Mouse (Mus musculus) left cerebral cortex, postnatal 4 days (tissue): ENCODE data around the gene Supt6. TPM values are rescaled to one million over a fixed set of nuclear protein-coding genes. Genes with fewer than 3 reads are reported as not detected.

ENCODE experiments used
- microRNA-seq: library from miRNA; unstranded; fragments of <30 nt; microRNA quantifications from one replicate; pipeline ENCODE4 v1.2.0, GENCODE M21; 2022
- total RNA-seq, 2 experiments: library from RNA; stranded (reverse); gene quantifications; 2 replicates each; pipeline ENCODE4 v1.2.3; 2021

Gene Supt6
- total RNA-seq, 2 experiments from 2014 or later = 72.5 to 75.1 TPM

Small RNA genes lying within 50 kb of the gene (microRNA-seq; reads per million reads assigned to microRNA genes)
- 1.2 reads per million for gene Mir7653

Other genes starting within 250 kb of the Supt6 start
- 10 to 100 TPM; 29.1 to 33.5 TPM for gene Dhrs13, start 213.7 kb downstream of the Supt6 start, total RNA-seq
- gene Flot2, start 208.1 kb downstream of the Supt6 start, total RNA-seq = 100 to 1,000 TPM; 108 to 109 TPM
- 10 to 100 TPM; 20.0 to 21.0 TPM for gene Eral1, start 165.6 kb downstream of the Supt6 start, total RNA-seq
- gene Fam222b, start 151.3 kb downstream of the Supt6 start, total RNA-seq = 10 to 100 TPM; 26.9 TPM
- gene Traf4, start 80.4 kb downstream of the Supt6 start, total RNA-seq = 10 to 100 TPM; 74.4 to 79.6 TPM
- gene Nek8, start 69.3 kb downstream of the Supt6 start, total RNA-seq = 1 to 10 TPM; 6.0 to 6.5 TPM
- 10 to 100 TPM; 15.4 to 17.3 TPM for gene Tlcd1, start 69.3 kb downstream of the Supt6 start, total RNA-seq
- gene Rpl23a, start 62.4 kb downstream of the Supt6 start, total RNA-seq = 1,000 to 10,000 TPM; 1,093 to 1,122 TPM
- gene Rab34, start 57.6 kb downstream of the Supt6 start, total RNA-seq = 10 to 100 TPM; 53.4 to 55.9 TPM
- 1 to 10 TPM; 3.3 to 4.2 TPM for gene Proca1, start 52.6 kb downstream of the Supt6 start, total RNA-seq
- gene Sdf2, start 241 bp downstream of the Supt6 start, total RNA-seq = 10 to 100 TPM; 50.2 to 58.7 TPM
- gene 2610507B11Rik, start 15.8 kb upstream of the Supt6 start, total RNA-seq = 100 to 1,000 TPM; 111 to 113 TPM
- 1 to 10 TPM in 1 of 2 experiments, under 1 TPM in 1; 0.72 to 1.1 TPM for gene BC030499, start 44.9 kb upstream of the Supt6 start, total RNA-seq
- 1 to 10 TPM; 5.2 to 6.2 TPM for gene Spag5, start 55.5 kb upstream of the Supt6 start, total RNA-seq
- gene Aldoc, start 77.0 kb upstream of the Supt6 start, total RNA-seq = 100 to 1,000 TPM; 109 to 113 TPM
- gene Pigs, start 82.4 kb upstream of the Supt6 start, total RNA-seq = 10 to 100 TPM; 52.9 to 59.9 TPM
- gene Unc119, start 97.5 kb upstream of the Supt6 start, total RNA-seq = 10 to 100 TPM; 51.8 to 57.5 TPM
- not detected for gene Foxn1, start 140.6 kb upstream of the Supt6 start, total RNA-seq
- not detected for gene Slc13a2, start 176.2 kb upstream of the Supt6 start, total RNA-seq
- 10 to 100 TPM in 1 of 2 experiments, 1 to 10 TPM in 1; 7.6 to 11.8 TPM for gene Slc46a1, start 219.7 kb upstream of the Supt6 start, total RNA-seq